Mouse (Mus musculus) frontal cortex, postnatal 14 days (tissue): ENCODE results near the gene Gnaq.

Experiments
- DNase-seq, 2 experiments: peaks; one replicate each; pipeline ENCODE4 v3.0.0; 2022; ENCODE audit warnings: low spot score in 2 of 2

Gnaq gene

GRCm38 (mm10) chr19:16372752-16373486 lies 240.3 kb downstream of the Gnaq start:
- DNase-seq = peak in 1 of 2 experiments; percentile 24

GRCm38 (mm10) chr19:16375881-16376280 lies 243.2 kb downstream of the Gnaq start:
- no peak for DNase-seq

DNA sequence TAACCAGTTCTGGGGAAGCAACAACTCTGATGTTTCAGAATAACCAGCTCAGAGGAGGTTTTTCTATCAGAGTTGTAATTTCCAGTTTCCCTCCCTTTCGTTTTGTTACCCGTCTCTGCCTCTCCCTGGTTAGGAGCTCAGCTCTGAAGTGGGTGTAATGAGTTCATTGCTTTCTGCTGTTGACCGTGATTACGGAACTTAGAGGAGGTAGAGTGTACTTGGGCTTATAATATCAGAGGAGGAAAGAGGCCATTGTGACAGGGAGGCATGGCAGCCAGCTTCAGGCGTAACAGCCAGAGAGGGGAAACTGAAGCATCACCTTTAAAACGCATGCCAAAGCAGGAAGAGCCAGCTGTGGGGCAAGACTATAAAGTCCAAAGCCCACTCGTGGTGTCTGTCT lies 245.9 kb downstream of the Gnaq start:
- no peak for DNase-seq

DNA sequence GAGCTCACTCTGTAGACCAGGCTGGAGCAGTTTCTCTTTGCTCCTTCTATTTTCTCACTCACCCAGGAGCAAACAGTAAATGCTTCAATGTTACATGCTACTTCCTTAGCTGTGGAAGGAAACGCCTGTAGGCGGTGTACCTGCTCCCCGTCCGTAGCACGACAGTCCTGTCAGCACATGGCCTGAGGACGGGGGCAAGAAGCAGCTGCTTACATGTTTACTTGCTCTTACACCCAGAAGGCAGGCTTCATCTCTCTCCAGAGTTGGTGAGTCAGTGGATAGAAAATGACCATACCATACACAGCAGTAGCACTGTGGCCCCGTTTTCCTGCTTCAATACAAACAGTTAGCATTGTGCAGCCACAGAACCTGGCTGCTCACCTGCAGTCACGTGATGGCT lies 247.1 kb downstream of the Gnaq start:
- DNase-seq = no peak

- DNase-seq = no peak
Observed at GRCm38 (mm10) chr19:16382392-16382791, 249.8 kb downstream of the Gnaq start.

GRCm38 (mm10) chr19:16383127-16383526 lies 250.5 kb downstream of the Gnaq start:
- no peak for DNase-seq

GRCm38 (mm10) chr19:16384094-16384493 lies 251.5 kb downstream of the Gnaq start:
- DNase-seq = no peak

- DNase-seq = no peak
Observed at GRCm38 (mm10) chr19:16384957-16385356, 252.3 kb downstream of the Gnaq start.

DNA sequence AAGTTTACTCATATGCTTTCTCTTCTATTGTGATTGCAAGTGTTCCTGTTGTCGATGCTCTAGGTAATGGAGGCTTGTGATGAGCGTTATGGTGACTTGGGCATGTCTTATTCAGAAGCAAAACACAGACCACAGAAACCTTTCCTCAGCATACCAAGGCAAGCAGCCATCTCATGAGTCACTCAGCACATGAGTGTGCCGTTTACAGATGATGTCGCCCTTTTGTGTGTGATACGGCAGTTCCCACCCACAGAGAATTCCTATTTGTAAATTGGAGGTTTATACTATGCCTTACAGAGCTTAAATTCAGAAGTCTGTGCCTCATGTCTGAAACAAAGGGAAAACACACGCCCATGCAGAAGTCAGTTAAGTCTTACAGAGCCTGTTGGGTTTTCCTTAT lies 253.9 kb downstream of the Gnaq start:
- DNase-seq = no peak

DNA sequence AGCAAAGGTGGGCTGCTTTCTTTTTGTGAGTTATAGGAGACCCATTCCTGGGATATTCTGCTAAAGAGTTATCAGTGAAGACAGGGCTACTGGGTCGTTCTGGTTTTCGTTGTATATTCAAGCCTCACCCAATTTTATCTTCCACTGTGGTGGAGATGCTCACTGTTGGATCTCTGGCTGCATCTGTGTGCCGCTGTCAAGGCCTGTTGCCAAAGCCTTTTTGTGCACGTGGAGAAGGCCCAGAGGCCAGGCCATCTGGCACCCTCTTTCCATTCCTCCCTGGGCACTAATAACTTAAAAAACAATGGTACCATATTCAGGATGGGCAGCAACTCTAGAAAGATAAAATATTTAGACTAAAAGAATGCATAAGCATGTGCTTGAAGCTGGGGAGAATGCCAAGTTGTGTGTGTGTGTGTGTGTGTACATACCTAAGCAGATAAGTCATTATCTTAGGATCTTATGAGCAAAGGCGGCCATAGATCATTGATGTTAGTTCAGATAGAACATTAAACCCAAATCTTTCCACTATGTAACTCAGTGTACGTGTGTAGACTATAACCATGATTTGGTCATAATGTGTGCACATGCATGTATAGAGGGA lies 257.7 kb downstream of the Gnaq start:
- DNase-seq = no peak

DNA sequence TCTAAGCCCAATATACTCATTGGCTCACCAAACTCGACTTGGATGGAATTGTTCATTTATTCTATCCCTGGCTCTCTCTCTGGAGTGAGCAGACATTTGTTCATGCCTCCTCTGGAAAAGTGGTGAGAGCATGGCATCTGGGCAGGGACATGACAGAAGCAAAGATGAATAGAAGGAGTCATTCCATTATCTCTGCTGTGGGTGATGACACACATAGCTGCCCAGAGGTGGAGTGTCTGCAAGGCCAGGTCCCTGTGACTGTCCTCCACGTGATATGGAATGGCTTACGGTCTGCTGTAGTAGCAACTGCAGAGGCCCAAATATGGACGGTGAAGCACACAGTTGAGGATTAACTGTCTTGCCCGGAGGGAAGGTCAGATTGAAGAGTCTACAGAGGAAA lies 261.8 kb downstream of the Gnaq start:
- DNase-seq = no peak

GRCm38 (mm10) chr19:16403101-16403500 lies 270.5 kb downstream of the Gnaq start:
- no peak for DNase-seq

- no peak for DNase-seq
Observed at GRCm38 (mm10) chr19:16407727-16408126, 275.1 kb downstream of the Gnaq start.

DNA sequence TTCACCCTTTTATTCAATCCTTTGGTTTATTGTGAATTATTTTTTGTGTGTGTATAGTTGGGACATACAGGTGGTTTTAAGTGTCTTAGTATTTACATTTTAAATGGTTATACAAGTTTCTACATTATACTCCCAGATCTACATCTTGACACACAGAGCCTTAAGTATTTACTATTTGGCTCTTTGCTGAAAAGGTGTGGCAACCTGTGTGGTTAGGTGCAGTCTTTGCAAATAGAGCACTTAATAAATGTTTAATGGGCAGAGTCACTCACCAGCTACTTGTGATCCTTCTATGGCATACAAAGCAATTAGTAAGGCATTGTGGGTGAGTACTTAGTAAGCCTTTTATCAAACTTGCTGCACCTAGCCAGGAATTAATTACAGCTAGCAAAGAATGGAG lies 278.7 kb downstream of the Gnaq start:
- no peak for DNase-seq

GRCm38 (mm10) chr19:16418086-16418663 lies 285.5 kb downstream of the Gnaq start:
- no peak for DNase-seq

GRCm38 (mm10) chr19:16425596-16425995 lies 293.0 kb downstream of the Gnaq start:
- no peak for DNase-seq

DNA sequence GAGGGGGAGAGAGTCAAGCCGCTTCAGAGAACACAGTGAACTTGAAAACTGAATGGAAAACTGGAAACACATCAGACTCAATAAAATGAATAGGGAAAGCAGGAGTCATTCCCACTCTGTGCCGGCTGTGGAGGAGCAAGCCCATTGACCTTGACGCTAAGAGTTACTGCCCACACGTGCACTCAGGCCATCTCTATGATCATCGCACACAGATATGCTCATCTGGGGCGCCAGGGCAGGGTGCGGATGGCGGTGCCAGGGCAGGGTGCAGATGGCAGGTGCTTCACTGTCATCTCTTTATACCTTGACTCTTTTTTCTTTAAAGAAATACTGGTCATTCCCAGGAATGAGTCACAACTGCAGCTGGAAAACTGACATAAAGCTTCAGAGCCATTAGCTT lies 298.7 kb downstream of the Gnaq start:
- no peak for DNase-seq

DNA sequence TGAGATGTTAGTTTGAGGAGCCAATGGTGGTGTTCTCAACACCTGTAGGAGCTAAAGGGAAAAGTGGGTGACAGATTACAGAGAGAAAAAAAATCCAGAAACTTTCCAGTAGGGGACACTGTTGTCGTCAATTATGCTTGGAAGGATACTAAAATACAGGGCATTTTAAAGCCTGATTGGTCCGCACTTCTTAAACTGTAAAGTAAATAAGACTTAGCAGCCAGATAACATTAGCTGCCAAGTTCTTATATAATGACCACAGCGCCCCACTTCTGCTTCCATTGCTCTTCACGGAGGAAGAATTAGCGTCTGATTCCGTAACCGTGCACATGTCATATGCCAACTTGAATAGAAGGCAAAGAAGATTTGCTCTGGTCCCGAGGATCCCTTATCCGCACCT lies 302.2 kb downstream of the Gnaq start:
- no peak for DNase-seq

GRCm38 (mm10) chr19:16435531-16436231 lies 303.1 kb downstream of the Gnaq start, which contains the start of gene Gna14:
TSS of gene Gna14 (plus strand) at chr19:16435762.
- DNase-seq = peak in 1 of 2 experiments; percentile 40

DNA sequence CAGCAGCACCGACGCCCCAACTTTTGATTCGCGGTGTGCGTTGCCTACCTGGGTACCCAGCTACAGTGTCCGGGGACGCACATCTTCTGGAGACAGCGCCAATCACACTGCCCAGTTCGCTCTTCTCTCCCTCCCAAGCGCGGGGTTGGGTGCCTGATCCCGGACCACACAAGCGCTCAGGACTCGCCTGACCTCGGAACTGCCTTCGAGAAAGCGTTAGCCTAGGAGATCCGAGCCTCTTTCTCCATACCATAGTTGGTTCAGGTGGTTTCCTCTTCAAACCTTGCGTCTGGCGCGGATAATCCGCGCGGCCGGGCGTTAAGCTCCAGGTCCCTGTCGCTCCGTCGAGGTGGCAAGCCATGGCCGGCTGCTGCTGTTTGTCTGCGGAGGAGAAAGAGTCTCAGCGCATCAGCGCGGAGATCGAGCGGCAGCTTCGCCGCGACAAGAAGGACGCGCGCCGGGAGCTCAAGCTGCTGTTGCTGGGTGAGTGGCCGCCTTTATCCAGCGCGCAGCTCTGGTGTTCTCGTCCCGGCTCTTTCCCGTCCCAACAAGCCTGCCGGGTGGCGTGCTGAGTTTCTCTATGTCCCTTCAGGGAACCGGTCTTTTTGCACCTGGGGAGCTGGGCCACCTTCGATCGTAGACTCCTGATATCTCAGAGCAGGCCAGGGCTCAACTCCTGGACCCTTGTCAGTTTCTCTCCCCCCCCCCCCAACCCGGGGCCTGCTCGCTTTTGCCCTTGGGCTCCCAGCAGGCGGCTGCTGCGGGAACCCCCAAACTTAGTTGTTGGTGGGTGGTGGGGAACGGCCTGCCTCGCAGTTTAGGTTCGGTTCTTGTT lies 303.9 kb downstream of the Gnaq start:
- no peak for DNase-seq
